Mouse (Mus musculus): ENCODE data around the gene Bloc1s4.

- peak; percentile 50 for TF ChIP-seq ZNF384 (IDR thresholded peaks at IDR 0.05; ENCODE audit: low read depth, low read length)
- TF ChIP-seq POLR2A (IDR thresholded peaks at IDR 0.05; ENCODE audit: low read depth, low read length), result no peak
- TF ChIP-seq MAX (IDR thresholded peaks at IDR 0.05; ENCODE audit: low read length), result no peak
- TF ChIP-seq ZMIZ1 (IDR thresholded peaks at IDR 0.05; ENCODE audit: low read depth, low read length), result no peak
- TF ChIP-seq CTCF (conservative IDR thresholded peaks at IDR 0.05 in 1 of 2, IDR thresholded peaks at IDR 0.05 in 1 of 2; ENCODE audit: low read depth in 2 of 2, low read length in 2 of 2), result no peak
- TF ChIP-seq EP300 (IDR thresholded peaks at IDR 0.05; ENCODE audit: low read length), result no peak
- no peak for TF ChIP-seq E2F4 (IDR thresholded peaks at IDR 0.05; ENCODE audit: insufficient replicate concordance, low read depth, low read length)
- TF ChIP-seq HCFC1 (IDR thresholded peaks at IDR 0.05; ENCODE audit: low read depth, low read length), result no peak
These were observed 49.8 kb downstream of the Bloc1s4 start for GRCm38 (mm10) chr5:36698689-36699088.
